Mouse (Mus musculus) adrenal gland (tissue): ENCODE measurements around the gene Hoxc6.

Source experiments
- intact Hi-C: fragments of 180-260 bp; cut with DNase I; formaldehyde crosslinking; loops from one replicate; pipeline ENCODE4 v1.15.1; 2025

Gene Hoxc6

DNA sequence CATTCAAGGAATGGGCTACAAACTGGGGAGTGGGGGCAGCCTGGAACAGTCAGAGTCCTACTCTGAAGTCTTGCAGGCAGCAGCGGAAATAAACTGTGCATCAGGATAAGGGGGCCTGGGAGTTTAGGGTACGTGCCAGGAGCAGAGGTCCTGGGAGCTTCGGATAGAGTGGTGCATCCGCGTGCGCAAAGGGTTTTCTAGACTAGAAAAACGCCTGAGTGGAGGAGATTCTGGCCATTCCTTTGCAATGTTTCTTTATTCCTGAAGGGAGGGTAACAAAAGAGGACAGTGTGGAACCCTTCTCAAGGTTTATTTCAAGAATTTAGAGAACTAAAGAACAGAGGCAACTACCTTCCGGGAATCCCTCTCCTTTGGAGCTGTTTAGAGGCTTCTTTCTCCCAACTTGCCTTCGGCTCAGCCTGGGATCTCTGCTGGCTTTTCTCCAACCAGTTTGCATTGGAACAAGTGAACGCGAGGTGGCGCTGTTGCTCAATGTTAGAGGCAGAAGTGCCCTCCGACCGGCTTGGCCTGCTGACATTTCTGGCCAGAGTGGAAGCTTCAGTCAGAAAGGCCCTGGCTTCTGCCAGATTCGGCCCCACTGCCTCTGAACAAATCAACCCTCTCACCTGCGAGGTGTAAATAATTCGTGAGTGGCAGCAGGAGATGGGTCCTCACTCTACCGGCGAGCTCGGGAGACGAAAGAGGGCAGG is 10.8 kb upstream of the Hoxc6 start:
- intact Hi-C loops, result loop anchor here (2.0 to 10.0 kb wide), 3 partner anchors 134 to 328 kb away; partner anchors contain the start of gene Gpr84

GRCm38 (mm10) chr15:102988078-102988477 is 10.0 kb upstream of the Hoxc6 start:
- intact Hi-C loops, result loop anchor here (10.0 kb wide), 1 partner anchor 327 kb away; the partner anchor contains the start of gene Gpr84

DNA sequence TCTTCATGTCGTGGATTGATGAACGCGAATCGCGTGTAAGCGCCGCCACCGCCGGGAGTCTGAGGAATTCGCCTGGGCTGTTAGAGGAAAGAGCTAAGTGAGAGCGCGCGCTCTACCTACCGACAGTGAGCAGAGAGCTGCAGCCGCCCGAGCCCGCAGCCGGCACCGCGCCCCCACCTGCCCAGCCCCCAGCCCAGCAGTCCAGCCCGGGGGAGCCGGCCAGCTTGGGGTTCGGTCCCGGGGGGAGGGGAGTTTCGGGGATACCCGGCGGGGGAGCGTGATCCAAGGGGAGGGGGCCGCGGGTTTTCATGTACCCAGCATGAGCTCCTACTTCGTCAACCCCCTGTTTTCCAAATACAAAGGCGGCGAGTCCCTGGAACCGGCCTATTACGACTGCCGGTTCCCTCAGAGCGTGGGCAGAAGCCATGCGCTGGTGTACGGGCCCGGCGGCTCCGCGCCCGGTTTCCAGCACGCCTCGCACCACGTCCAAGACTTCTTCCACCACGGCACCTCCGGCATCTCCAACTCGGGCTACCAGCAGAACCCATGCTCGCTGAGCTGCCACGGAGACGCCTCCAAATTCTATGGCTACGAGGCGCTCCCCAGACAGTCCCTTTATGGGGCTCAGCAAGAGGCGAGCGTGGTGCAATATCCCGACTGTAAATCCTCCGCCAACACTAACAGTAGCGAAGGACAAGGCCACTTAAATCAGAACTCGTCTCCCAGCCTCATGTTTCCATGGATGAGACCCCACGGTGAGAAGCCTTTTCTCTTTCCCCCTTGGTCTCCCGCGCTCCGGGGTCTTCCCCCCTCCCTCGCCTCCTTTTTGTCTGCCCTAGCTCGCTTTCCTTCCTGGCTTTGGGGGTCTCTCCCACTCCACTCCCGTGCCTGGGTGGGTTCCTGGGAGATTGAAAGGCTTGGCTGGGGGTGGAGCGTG is 7.3 kb upstream of the Hoxc6 start, which contains the start of gene Hoxc8:
TSS of gene Hoxc8 (plus strand) at position 147 of the 937 bp plus-strand sequence.
- intact Hi-C loops, result no loop called here

DNA sequence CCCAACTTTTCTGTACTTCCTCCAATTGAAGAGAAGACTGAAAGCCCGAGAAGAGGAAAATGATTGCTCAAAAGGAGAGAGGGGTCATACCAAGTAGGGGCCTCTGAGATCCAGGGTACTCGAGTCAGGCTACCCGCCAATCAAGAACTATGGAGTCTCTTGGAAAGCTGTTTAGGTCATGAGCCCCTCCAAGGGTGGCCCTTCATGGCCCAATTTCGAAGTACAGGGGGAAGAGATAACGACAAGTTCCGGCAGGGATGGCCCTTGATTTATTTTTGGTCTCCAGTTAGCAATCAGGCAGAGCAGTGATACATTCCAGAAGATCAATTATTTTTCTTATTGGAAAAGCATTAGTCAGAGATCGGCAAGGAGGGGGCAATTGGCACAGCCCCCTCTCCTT is 6.3 kb upstream of the Hoxc6 start:
- intact Hi-C loops, result no loop called here

DNA sequence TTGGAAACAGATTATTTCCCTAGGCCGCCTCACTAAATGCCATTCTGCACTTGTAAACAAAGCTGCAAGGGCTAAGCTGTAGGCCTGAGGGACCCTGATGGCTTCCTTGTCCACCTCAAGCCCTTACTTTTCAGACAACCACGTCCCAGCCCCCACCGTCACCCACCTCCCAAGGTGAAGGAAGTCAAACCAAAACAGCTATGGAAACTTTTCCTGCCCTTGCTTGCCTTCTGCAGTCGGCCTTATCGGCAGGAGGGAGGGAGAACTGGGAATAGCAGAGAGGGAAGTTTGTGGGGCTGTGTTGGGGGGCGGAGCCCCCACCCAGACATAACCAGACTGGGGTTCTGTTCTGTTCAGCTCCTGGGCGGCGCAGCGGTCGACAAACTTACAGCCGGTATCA is 5.9 kb upstream of the Hoxc6 start:
- intact Hi-C loops, result no loop called here

GRCm38 (mm10) chr15:102992863-102993262 is 5.2 kb upstream of the Hoxc6 start:
- intact Hi-C loops, result no loop called here

- intact Hi-C loops, result no loop called here
Observed at GRCm38 (mm10) chr15:102996548-102996947, 1.5 kb upstream of the Hoxc6 start.

DNA sequence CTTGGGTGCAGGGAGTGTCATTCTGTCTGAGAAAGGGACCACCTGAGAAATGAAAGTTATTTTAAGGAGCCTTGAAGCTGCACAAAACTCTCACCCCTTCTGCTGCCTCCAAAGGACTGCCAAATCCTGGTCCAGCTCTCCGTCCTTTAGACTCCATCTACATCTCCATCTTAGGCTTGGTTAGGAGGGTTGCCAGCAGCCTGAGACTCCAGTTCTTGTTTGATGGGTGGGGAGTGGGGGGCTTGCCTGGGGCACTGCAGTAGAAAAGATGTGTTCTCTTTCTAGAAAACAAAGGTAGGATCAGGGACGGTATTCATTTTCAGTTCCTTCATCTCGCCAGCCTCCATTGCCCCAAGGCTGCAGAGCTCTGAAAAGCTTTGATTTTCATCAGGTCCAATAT is 626 bp upstream of the Hoxc6 start:
- intact Hi-C loops, result no loop called here

- intact Hi-C loops, result no loop called here
Observed at GRCm38 (mm10) chr15:102998608-102999182, 638 bp downstream of the Hoxc6 start.

GRCm38 (mm10) chr15:102999183-102999831 is 1.2 kb downstream of the Hoxc6 start:
- intact Hi-C loops, result no loop called here

DNA sequence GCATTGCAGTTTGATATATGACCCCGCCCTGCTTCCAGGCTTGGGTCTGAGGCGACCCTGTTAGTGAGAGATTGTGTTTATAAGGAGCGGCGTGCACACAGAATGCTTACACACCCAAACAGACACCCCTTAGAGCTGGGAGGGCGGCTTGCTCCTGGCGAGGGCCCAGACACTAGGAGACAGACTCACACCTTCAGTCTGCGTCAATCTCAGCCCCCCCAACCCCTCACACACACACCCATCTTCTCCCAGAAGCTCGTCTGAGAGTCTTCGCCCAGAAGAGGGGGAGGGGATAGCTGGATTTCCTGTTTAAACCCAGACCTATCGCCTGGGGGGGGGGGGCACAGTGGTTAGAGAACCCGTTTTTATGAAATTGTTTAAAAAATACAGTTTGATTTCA is 1.9 kb downstream of the Hoxc6 start:
- intact Hi-C loops, result no loop called here

- intact Hi-C loops, result no loop called here
Observed at GRCm38 (mm10) chr15:103000501-103000901, 2.4 kb downstream of the Hoxc6 start.

DNA sequence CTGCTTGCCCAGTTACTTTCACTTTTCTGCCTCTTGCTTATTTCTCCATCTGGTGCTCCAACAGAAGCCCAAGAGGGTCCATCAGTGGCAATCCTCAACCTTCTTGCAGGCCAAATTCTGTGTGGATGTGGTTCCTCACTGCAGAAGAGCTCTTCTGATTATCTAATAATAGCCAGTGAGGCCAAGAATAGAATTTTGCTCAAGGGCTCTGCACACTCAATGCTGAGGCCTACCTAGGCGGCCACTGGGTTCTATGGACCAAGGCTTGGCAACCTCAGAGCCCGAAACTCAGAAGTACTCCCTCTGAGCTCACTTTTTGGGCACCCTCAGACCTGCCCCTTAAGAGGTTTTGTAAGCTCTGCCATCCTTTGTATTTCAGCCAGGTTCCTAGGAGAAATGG is 3.3 kb downstream of the Hoxc6 start:
- intact Hi-C loops, result no loop called here

DNA sequence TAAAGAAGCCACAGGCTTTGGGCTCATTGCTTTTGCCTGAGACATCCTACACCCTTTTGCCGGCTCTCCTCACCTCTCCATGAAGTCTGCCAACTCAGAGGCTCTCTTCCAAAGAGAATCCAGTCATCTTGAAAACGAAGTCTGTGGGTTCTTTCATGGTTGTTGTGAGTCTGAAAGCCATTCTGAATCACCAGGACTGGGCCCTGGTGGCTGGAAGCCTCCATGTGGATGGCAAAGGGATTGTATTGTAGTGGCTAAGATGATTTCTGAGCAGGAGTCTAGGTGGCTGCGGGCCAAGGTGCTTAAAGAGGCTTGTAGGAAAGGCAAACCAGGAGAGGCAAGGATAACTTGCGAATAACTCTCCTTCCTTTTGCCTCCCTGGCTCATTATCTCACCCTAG is 4.1 kb downstream of the Hoxc6 start:
- intact Hi-C loops, result no loop called here

DNA sequence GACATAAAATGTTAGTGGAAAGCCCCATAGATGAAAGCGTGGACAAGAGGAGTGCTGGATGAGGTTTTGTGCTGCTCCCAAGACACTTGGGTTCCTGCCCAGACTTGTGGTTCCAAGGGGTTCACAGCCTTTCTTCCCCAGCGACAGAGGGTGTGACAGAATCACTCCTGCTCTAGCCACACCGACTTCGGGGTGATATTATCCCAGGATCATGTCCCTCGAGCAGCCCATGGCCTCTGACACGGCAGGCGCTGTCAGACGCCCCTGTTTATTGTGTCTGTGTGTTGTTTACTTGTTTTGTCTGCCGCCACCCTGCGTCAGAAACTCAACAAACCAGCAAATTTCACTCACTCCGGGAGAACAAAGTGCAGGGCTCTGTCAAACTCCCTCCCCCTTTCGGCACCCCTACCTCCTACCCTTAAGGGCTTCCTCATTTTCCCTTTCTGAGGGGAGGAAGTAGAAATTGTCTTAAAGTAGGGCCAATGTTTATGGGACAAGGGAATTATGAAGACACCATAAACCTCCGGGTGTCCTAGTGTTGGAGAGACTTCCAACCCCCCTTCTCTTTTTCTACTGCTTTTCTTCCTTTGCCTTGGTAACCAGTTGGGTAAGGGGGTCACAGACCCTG is 4.9 kb downstream of the Hoxc6 start:
- intact Hi-C loops, result no loop called here

GRCm38 (mm10) chr15:103005308-103005707 is 7.3 kb downstream of the Hoxc6 start:
- intact Hi-C loops, result no loop called here

DNA sequence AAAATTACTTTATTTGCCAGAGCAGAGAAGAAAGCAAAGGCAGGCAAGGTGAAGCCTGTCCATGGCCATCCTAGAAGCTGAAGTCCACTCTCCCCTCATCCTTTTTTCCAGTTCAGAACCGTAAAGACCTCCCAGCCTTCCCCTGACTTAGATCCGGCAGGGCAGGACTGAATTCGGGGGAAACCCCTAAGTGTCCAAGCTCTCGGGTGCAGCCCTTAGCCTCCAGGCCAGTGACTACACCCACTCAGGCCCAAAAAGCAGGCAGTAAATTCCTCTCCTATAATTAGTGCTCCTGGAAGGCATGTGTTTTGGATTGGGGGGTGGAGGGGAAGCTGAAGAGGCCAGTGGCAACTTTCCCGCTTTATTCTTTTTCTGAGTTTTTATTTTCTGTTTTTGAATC is 7.7 kb downstream of the Hoxc6 start:
- intact Hi-C loops, result no loop called here

GRCm38 (mm10) chr15:103006326-103006725 is 8.3 kb downstream of the Hoxc6 start:
- intact Hi-C loops, result no loop called here

DNA sequence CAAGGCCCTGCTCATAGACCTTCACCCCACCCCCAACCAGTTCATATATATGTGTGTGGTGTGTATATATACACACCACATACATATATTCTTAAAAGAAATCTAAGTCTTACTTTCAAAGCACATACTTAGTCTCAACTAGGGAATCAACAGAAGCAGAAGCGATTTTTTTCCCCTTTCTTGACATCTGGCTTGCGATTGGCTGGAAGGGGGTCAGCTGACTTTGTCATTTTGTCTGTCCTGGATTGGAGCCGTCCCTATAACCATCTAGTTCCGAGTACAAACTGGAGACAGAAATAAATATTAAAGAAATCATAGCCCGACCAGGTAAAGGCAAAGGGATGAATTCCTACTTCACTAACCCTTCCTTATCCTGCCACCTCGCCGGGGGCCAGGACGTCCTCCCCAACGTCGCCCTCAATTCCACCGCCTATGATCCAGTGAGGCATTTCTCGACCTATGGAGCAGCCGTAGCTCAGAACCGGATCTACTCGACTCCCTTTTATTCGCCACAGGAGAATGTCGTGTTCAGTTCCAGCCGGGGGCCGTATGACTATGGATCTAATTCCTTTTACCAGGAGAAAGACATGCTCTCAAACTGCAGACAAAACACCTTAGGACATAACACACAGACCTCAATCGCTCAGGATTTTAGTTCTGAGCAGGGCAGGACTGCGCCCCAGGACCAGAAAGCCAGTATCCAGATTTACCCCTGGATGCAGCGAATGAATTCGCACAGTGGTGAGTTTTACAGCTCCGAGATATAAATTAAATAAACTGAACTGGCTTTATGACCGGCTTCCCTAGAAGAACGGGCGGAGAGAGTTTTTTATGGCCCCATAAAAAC is 11.4 kb downstream of the Hoxc6 start:
- intact Hi-C loops, result loop anchor here (5.0 kb wide), 1 partner anchor 113 kb away; no protein-coding TSS in a partner anchor
